Mouse (Mus musculus) left cerebral cortex, adult 8-10 months (tissue): Measurements from ENCODE around the gene Rasgrp4. TPM values are rescaled to one million over a fixed set of nuclear protein-coding genes. Genes with fewer than 3 reads are reported as not detected.

Source experiments
- DNase-seq, 2 experiments: peaks; one replicate each; pipeline ENCODE4 v3.0.0; 2022; ENCODE audit warnings: low spot score in 2 of 2
- total RNA-seq, 4 experiments: library from RNA; stranded (reverse); gene quantifications; 2 replicates each; pipeline ENCODE4 v1.2.4; 2022

Gene Rasgrp4
- total RNA-seq, 4 experiments from 2014 or later, result 0.68 to 1.3 (median 1.1) TPM

GRCm38 (mm10) chr7:29146625-29147367, 12.1 kb downstream of the Rasgrp4 start:
- DNase-seq, result no peak

- DNase-seq, result no peak
These were observed 14.1 kb downstream of the Rasgrp4 start for GRCm38 (mm10) chr7:29148771-29149170.

GRCm38 (mm10) chr7:29151486-29151885, 16.8 kb downstream of the Rasgrp4 start:
- DNase-seq, result no peak

GRCm38 (mm10) chr7:29154018-29154720, 19.5 kb downstream of the Rasgrp4 start:
- DNase-seq, result no peak

- peak; percentile 66 to 89 for DNase-seq
These were observed 20.7 kb downstream of the Rasgrp4 start for GRCm38 (mm10) chr7:29155196-29155837.

GRCm38 (mm10) chr7:29155838-29156782, 21.5 kb downstream of the Rasgrp4 start, which contains the start of gene Fam98c:
Gene Fam98c, minus strand, starts transcription at chr7:29156234.
- peak; percentile 72 to 83 for DNase-seq

- no peak for DNase-seq
These were observed 23.6 kb downstream of the Rasgrp4 start for GRCm38 (mm10) chr7:29158264-29158663.

GRCm38 (mm10) chr7:29162294-29162693, 27.6 kb downstream of the Rasgrp4 start:
- DNase-seq, result no peak

- DNase-seq, result no peak
These were observed 28.3 kb downstream of the Rasgrp4 start for GRCm38 (mm10) chr7:29162750-29163525.

- DNase-seq, result no peak
These were observed 33.0 kb downstream of the Rasgrp4 start for GRCm38 (mm10) chr7:29167656-29168055.

- DNase-seq, result no peak
These were observed 33.6 kb downstream of the Rasgrp4 start for GRCm38 (mm10) chr7:29168121-29168695.

- peak in 1 of 2 experiments; percentile 41 for DNase-seq
These were observed 34.2 kb downstream of the Rasgrp4 start for GRCm38 (mm10) chr7:29168791-29169230.

GRCm38 (mm10) chr7:29169231-29170065, 34.8 kb downstream of the Rasgrp4 start:
- peak; percentile 69 to 84 for DNase-seq

- peak in 1 of 2 experiments; percentile 40 for DNase-seq
These were observed 35.6 kb downstream of the Rasgrp4 start, which contains the start of the genes Ggn and Spred3 for GRCm38 (mm10) chr7:29170066-29170754. Gene Ggn, plus strand, starts transcription at chr7:29170210. Gene Spred3, minus strand, starts transcription at chr7:29170411.

- no peak for DNase-seq
These were observed 36.3 kb downstream of the Rasgrp4 start for GRCm38 (mm10) chr7:29170755-29171561.

GRCm38 (mm10) chr7:29171562-29172097, 37.0 kb downstream of the Rasgrp4 start:
- no peak for DNase-seq
